Mouse (Mus musculus) forebrain, embryonic 14.5 days (tissue): ENCODE data around the gene Myo3a. TPM values are rescaled to one million over a fixed set of nuclear protein-coding genes. Genes with fewer than 3 reads are reported as not detected.

ENCODE experiments used
- ATAC-seq: fragments of 200-750 bp; cut with Nextera tagmentation; 2 replicates; pipeline ENCODE4 v1.8.0; 2017; ENCODE audit warnings: mild to moderate bottlenecking, moderate library complexity
- DNase-seq: peaks from one replicate; pipeline ENCODE4 v3.0.0-alpha.2; 2015; ENCODE audit warnings: low spot score
- H3K27ac ChIP-seq: fragments of 300-500 bp; sonication (generic); 2 replicates; pipeline ENCODE4 v1.5.1; 2014; ENCODE audit warnings: low read depth, mild to moderate bottlenecking, control low read depth, low read length, moderate library complexity
- H3K27me3 ChIP-seq: fragments of 300-500 bp; sonication (generic); replicated peaks from 2 replicates; pipeline ENCODE4 v1.6.1; 2014; ENCODE audit warnings: low read length, control low read depth, mixed read lengths; ENCODE audit not compliant: control insufficient read depth, insufficient read depth
- H3K36me3 ChIP-seq: fragments of 300-500 bp; sonication (generic); 2 replicates; pipeline ENCODE4 v1.6.1; 2014; ENCODE audit warnings: low read length, control low read depth; ENCODE audit not compliant: control insufficient read depth, insufficient read depth
- H3K4me1 ChIP-seq: fragments of 300-500 bp; sonication (generic); 2 replicates; pipeline ENCODE4 v1.6.1; 2014; ENCODE audit warnings: antibody characterized with exemption, low read length, control low read depth; ENCODE audit not compliant: control insufficient read depth, insufficient read depth
- H3K4me2 ChIP-seq: fragments of 300-500 bp; sonication (generic); 2 replicates; pipeline ENCODE4 v1.6.1; 2014; ENCODE audit warnings: mild to moderate bottlenecking, control low read depth, low read length
- H3K4me3 ChIP-seq: fragments of 300-500 bp; sonication (generic); 2 replicates; pipeline ENCODE4 v1.5.1; 2014; ENCODE audit warnings: low read depth, low read length, control low read depth
- H3K9ac ChIP-seq: fragments of 300-500 bp; sonication (generic); 2 replicates; pipeline ENCODE4 v1.6.1; 2014; ENCODE audit warnings: mild to moderate bottlenecking, low read length, control low read depth, moderate library complexity
- H3K9me3 ChIP-seq: fragments of 300-500 bp; sonication (generic); replicated peaks from 2 replicates; pipeline ENCODE4 v1.6.1; 2016; ENCODE audit warnings: low read length, control low read depth, mixed read lengths; ENCODE audit not compliant: control insufficient read depth
- WGBS: fragments of 180-500 bp; shearing (Covaris S2); extraction: QIAGEN DNeasy Blood & Tissue Kit; methylation state at CpG from one replicate; pipeline ENCODE4 v1.1.7; 2014; 5-methylcytosine and 5-hydroxymethylcytosine counted together
- microRNA-seq: library from miRNA; unstranded; fragments of <30 nt; microRNA quantifications from one replicate; pipeline ENCODE4, GENCODE M21; 2016
- polyA plus RNA-seq: library from polyadenylated mRNA; unstranded; fragments of >200 nt; fragmentation: Nextera tagmentation; extraction: Ambion mirVana; gene quantifications from 2 replicates; pipeline ENCODE4 v1.2.1, GENCODE M21; 2014

Myo3a gene
- polyA plus RNA-seq, 1 experiment from 2014 or later, result 0.09 TPM

DNA sequence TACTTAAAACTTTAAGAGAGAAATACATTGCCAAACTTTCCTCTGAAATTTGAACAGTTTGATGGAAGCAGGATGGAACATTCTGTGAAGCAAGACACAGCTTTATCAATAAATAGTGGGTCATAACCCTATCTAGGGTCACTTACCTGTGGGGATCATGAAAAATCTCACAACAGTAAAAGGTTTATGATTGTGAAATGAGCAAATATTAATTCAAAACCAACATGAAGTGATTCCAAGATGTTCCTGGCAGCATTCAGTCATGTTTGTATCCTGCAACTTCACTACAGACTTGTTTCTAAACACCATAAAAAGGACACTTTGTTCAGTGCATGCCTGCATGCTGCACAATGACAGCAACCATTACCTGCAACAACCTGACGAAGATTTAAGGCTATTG, 436.4 kb downstream of the Myo3a start:
- H3K27me3 ChIP-seq, result no peaks in the 10 kb centered on the region
- no peaks in the 10 kb centered on the region for H3K9me3 ChIP-seq
- no peak overlapping the region for H3K9ac ChIP-seq
- no peak overlapping the region for H3K4me2 ChIP-seq
- no peak for ATAC-seq
- no peak overlapping the region for H3K27ac ChIP-seq
- no peak for DNase-seq
- no peak overlapping the region for H3K4me3 ChIP-seq
- 71% methylated on average over 1 of the region's 1 CpGs for WGBS
- H3K36me3 ChIP-seq, result peaks cover 6% of the 10 kb centered on the region
- no peaks in the 10 kb centered on the region for H3K4me1 ChIP-seq

Small RNA genes lying within 50 kb of the gene (microRNA-seq; reads per million reads assigned to microRNA genes)
- gene Gm23636 (not detected), gene Mir3967 (not detected)
